Mouse (Mus musculus): ENCODE measurements at regions not wholly inside any gene's neighbourhood (a gene's known extent, or its start where the extent isn't known, plus 50 kb on each side); places are given as distances from the start of the nearest gene placed in this dataset.
A peak's percentile ranks its signal among the peaks of the same experiment; 100 is the strongest.

DNA sequence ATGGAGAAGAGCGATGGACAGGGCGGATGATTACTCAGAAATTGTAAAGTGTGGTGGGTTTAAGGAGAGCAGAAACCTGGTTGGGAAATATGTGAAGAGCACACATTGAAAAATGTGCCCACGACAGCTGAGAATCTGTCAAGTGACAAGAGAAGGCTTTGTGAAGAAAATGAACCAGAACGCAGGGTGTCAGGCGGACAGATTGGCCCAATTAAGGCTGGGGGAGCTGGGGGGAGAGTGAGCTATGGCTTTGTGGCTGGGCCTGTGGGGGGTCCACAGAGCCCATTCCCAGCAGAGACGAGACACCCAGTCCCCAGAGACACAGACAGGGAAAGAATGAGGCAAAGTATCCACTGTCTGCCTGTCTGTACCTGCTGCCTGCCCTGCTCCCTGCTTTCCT, 153.3 kb downstream of the Shq1 start:
- no peak for DNase-seq (ENCODE audit: low spot score)

DNA sequence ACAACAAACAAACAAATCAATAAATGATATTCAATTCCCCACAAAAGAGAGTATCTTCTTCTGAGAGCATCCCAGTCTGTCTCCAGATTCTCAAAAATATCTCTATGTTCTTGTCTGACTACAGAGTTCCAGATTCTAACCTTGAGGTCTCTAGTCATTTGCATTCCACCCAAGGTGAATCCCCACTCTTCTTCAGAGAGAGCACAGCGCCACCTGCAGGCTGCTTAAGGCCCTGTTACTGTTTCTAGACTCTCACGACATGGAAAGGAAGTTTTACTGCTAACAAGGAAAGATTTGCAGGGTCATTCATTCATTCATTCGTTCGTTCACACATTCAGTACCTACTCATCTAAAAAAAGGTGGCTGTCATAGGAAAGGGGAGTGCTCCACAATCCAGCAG, 158.3 kb downstream of the Shq1 start:
- DNase-seq (ENCODE audit: low spot score) = no peak

DNA sequence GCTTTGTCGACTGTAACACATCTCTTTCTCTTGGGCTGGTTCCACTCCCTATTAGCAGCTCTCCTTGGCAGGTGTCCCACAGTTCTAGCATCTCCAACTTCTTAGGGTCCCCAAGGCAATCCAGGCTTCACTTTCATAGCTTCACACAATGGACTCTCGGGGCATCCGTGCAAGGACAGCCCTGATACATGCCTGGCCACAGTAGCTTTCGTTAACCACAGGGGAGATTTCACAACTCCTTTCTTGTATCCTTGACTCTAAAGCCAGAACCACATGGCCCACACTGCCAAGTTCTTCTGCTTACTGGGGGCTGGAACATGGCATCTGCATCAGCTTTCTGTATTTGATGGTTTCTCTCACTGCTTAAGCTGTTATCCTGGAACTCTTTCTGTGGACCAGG, 160.3 kb downstream of the Shq1 start:
- DNase-seq (ENCODE audit: low spot score) = no peak

DNA sequence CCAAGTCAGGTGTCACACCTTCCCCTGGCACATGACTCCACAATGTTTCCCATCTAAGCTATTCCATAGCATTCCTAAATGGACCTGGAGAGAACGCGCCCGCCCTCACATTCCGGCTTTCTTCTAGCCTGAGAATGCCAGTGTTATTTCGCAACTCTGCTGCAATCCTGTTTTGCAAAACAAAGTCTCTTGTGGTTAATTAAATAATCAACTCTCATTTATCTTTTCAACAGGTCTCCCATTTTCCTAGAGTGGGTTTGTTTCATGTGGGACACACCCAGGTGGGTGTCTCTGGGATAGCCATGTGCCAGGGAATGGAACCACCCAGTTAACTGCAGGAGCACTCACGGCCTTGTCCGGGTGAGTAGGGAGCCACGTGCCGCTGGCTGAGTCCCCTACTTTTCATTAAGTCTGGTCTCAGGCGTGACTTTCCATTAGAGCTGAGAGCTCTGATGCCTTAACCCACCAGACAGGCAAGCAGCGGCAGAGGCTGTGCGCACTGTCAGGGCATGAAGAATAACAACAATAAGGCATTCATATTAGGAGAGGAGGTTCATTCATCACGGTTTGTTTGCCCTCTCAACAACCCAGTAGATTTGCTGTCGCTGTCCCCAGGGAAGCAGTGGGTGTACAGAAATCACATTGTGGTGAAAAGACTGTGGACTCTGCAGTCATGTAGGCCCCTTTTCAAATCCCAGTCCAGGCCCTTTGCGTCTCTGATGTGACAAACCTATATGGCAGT, 165.3 kb downstream of the Shq1 start:
- DNase-seq (ENCODE audit: low spot score) = no peak

DNA sequence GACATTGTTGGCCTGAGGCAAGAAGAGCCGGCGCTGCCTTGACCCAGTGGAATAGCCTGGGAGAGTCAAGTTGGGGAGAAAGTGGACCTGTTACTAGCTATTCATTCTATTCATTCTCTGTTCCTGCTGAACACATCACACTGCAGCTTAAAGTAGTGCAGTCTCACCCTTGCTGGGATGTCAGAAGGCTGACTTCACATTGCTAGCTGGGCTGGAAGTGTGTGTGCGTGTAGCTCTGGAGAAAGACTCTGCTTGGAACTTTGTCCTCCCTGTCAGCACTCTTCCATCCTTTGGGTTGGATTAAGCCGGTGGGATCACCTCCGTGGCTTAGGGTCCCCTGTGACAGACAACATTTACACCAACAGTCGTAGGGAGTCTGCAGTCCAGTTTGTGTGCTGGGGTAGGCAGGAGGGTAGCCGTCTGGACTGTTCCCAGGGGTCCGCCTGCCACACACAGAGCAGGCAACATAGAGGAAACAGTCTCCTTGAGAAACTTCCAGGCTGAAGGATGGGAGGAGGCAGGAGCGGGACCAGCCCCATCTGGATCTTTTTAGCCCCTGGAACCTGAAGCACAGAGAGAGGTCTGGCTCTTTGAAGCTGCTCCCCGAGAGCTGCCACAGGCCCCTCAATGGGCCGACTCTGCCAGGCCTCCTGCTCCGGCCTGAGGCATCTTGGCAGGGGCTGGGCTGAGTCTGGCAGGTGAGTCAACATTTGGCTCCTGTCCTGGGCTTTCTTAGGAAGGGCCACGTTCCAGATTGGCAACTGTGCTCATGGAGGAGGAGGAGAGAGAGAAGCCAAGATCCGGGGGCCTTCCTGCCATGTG, 167.8 kb downstream of the Shq1 start:
- peak; percentile 25 for DNase-seq (ENCODE audit: low spot score)

DNA sequence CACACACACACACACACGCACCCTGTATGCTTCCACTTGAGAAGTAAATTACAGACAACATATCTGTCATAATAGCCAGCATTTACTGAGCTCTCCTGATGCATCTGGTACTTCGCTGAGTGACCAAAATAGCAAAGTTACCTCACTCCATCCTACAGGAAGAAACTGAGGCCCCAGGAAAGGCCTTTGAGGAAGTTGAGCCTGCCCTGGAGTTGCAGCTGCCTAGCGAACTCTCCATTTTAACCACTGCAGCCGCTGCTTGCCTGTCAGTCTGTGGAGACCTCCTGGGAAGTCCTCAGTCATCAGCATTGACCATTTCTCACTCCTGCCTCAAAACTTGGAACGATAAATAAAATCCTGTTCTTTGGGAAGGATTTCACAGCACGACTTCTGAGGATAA, 168.8 kb downstream of the Shq1 start:
- no peak for DNase-seq (ENCODE audit: low spot score)

DNA sequence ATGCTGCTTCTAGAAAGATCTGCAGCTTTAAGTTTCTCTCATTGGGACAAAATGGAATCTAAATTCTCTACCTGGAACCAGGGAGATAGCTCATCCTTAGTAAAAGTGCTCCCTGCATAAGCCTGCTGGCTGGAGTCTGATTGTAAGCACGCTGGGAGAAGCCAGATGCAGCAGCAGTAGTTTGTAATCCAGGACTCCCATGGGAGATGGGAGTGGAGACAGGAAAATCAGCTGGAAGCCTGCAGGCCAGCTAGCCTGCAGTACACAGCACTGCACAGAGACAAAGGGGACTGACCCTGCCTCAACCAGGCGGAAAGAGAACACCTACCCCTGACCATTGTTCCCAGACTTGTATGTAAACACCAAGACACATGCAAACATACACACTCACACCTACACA, 170.2 kb downstream of the Shq1 start:
- DNase-seq (ENCODE audit: low spot score) = no peak

DNA sequence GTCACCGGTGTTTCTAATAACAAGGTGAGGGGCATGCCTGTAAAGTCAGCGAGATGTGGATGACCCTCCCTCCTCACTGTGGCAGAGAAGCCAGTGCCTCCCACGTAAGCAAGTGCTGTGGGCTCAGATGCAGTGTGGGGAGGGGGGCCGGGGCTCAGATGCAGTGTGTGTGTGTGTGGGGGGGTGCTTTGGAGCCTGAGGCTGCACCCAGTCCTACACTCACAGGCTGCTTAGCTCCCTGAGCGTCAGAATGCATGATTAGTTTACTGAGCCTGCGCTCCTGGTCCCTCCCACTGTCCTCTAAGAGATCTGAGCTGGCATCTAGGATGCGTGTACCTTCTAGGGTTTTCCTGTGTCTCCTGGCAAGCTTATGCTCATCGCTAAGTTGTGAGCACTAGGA, 170.9 kb downstream of the Shq1 start:
- DNase-seq (ENCODE audit: low spot score) = no peak

DNA sequence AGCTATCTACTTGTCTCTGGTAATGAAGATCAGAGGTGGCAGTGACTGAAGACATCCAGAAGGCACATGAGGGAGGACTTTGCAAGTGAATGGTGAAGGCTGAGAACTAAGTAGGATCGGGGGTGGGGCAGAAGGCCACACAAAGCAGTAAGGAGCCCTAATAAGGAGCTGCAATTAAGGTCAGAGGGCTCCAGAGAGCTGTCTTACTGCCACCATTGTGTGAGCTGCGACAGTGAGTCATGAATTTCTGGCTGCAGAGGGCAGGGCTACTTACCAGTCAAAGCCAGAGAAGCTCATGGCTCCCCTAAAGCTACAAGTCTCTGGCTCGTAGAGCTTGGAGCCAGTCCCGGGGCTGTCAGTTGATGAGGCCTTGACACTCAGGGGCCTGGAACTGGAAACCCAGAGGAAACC, 172.1 kb downstream of the Shq1 start:
- DNase-seq (ENCODE audit: low spot score) = no peak

DNA sequence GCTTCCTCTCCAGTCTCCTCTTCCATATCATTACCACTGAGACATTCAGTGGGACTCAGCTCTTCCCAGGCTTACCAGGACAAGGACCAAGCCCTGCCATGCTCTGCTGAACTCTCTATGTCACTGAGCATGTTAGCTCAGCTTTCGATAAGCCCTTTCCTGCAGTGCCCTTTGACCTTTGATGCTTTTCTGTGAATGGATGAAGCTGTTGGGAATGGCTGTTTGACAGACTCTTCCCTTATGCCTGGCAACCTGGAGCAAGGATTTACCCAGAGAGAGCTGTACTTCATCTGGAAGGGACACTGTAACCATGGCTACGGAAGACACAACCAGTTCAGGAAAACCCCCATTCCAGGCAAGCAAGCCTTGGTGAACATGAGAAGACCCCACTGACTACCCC, 172.8 kb downstream of the Shq1 start:
- no peak for DNase-seq (ENCODE audit: low spot score)

DNA sequence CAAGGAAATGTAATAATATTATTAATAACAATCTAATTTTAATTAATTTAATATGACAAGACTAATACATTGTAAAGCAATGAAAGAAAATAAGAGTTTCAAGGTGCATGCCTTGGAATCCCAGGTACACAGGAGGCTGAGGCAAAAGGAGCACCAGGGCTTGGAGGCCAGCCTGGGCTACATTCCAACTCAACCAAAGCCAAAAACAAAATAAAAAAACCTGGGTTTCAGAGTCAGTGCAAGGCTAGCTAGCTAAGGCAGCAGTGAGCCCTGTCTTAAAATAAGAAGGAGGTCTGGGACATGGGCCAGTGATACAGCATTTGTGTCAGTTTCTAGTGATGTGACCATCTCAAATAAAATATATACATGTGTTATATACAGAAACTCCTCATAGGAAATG, 174.8 kb downstream of the Shq1 start:
- no peak for DNase-seq (ENCODE audit: low spot score)

DNA sequence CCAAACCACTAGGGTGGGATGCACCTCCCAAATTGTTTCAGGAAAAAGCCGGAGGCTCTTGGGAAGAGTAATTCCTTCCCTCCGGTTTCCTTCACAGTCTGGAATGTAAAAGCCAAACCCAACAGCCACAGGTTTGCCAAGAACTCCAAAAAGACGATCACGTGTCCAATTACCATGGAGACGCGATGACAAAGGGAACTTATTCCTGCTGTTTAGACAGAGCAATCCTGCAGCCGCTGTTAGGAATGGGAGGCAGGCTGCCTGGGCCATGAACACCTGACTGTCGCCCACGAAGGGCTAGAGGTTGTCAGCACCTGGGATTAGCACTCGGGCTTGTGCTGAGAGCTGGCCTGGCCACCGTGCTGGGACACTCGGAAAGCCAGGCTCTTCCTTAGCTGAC, 175.8 kb downstream of the Shq1 start:
- peak; percentile 23 for DNase-seq (ENCODE audit: low spot score)

DNA sequence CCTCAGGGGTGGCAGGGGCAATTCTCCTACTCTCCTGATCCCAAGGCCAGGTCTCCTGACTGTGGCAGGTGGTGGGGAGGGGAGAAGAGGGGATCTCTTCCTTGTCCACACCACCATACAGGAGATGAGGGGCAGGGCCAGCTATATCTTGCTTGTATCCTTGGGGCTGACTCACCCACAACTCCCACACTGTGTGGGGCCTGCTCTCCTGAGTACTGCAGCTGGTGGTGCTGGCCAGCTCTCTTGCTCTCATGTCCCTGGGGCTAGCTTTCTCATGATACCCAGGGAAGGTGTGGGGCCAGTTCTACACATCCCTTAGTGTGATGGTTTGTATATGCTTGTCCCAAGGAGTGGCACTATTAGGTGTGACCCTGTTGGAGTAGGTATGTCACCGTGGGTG, 177.4 kb downstream of the Shq1 start:
- DNase-seq (ENCODE audit: low spot score) = no peak

DNA sequence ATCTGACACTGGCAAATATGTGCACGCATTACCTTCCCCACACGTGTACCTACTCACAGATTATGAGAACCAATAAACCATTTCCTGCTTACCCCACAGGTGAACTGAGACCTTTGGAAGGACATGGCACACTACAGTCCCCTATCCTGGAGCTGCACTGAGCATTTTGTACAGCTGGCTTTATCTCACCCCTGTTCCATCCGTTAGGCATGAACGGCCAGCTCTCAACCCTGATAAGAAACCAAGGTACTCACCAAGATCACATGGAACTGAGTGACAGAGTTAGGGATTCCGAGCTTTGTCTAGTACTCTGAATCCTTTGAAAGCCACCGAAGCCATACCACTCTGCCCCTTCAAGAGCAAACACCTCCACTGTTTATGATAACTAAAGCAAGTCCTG, 179.1 kb downstream of the Shq1 start:
- no peak for DNase-seq (ENCODE audit: low spot score)

DNA sequence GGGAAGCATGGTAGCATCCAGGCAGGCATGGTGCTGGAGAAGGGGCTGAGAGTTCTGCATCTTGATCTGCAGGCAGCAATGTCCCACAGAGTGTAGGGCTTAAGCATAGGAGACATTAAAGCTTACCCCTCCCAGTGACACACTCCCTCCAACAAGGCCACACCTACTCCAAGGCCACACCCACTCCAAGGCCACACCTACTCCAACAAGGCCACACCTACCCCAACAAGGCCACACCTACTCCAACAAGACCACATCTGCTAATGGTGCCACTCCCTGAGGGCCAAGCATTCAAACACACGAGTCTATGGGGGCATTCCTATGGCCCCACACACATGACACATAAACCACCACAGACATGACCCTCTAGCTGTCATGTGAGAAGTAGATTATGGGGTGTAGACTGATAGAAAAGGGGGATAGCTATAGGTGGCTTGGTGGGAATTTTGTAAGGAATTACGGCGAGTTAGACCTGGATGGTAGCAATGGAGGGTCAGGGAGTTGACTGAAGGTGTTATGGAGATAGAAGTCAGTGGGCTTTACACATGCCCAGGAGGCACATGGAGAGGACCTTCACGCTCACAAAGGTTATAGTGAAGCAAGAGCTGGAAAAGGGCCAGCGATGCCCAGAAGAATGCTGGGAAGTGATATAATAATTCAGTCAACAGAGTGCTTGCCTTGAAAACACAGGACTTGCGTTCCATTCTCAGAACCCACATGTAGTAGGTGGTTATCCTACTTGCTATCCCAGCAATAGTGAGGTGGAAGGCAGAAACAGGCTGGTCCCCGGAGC, 179.8 kb downstream of the Shq1 start:
- DNase-seq (ENCODE audit: low spot score) = no peak

DNA sequence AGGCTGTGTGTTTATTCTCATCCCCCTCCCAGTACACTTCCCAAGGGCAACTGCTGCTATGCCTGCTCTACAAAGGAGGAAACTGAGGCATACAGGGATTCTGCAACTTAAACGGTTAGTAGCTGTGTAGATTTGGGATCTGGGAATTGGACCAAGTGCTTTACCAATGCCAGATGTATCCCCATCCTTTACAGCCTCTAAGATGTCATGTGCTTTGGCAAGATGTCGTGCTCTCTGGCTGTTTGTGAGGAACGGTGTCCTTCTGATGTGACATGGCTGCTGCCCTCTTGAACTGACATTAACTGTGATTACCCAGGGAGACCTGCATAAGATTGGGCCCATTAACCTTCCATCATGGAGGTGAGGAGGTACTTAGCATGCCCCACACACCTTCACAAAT, 187.1 kb downstream of the Shq1 start:
- no peak for DNase-seq (ENCODE audit: low spot score)

DNA sequence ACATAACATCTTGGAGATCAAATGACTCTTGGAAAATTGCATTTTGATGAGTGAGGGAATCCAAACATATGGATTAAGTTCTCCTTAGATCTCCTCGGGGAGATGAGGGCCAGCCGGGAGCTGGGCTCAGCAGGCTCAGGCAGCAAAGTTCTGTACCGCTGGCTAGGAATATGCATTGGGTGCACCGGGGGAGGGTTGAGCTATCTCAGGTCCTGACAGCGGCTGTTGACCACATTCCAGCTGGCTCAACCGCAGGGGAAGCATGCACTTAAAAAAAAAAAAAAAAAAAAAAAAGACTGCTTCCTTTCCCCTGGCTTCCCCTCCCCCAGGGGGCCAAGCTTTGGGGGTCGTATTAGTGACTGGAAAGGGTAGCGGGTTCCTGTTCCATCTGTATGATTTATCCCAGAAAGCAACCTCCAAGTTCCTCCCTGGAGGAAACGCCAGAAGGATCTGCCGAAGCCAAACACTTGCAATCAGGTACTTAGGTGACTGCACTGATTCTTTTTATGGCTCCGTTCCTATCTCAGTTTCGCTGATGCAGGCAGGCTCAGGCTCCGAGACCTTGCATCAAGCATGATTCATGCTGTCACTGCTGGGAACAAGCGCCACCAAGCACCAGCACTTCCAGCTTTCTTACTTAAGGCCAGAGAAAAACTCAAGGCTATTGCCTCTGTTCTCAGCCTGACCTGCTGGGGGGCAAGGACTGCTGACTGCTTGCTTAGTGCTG, 187.7 kb downstream of the Shq1 start:
- DNase-seq (ENCODE audit: low spot score) = no peak

DNA sequence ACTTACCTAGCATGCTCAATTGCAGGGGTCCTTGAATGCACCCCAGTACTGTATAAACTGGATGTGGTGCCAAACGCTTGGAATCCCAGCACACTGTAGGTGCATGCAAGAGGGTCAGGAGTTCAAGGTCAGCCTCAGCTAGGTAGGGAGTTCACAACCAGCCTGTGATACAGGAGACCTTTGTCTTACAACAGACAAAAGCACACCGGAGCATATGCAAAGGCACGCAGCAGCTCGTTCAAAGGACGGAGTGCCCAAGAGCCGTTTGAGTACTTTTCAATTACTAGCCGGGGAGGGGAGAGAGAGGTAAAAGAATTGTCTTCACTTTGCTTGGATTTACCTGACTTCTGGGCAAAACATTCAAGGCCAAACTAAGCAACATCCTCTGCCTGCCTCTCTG, 188.4 kb downstream of the Shq1 start:
- no peak for DNase-seq (ENCODE audit: low spot score)

DNA sequence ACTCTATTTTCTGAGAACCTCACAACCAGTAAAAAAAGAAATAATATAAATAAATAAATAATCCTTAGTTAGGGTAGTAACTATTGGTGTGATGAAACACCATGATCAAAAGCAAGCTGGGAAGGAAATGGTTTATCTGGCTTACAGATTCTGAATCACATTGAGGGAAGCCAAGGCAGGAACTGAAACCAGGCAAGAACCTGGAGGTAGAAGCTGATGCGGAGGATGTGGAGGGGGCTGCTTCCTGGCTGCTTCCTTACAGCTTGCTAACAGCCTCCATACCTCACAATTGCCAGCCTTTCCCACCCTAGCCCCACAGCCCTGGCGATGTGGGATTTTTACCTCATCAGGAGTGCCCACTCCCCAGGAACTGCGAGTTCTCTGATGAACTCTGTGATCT, 190.4 kb downstream of the Shq1 start:
- no peak for DNase-seq (ENCODE audit: low spot score)

DNA sequence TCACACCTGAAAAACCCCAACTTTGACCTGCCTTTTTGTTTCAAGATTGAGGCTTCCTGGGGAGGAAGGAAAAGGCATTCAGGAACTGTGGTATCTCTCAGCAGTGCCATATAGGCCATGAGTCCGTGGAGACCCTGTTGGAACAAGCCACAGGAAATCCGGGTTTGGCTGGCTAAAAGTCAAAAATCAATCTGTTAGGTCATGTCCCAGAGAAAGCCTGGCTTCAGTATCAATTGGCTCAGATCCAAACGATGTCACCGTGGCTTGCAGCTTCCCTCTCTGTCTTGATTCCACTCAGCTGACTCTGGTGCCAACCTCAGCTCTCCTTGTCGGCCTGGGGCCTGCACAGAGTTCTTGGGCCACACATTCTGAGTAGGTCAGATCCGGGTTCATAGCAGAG, 191.1 kb downstream of the Shq1 start:
- no peak for DNase-seq (ENCODE audit: low spot score)

DNA sequence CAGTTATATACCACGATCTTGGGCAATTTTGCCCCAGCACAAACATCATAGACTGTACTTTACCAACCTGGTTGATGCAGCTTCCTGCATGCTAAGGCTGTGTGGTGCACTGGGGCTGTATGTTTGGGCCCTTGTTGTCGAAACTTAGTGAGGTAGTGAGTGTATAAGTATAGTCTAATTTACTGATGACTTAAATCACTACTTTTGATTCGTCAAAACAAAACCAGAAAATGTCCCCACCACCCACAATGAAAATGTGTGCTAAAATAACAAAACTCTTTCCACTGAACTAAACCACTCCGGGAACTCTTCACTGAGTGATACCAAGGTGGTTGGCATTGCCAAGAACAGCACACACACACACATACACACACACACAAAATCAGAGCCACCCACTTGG, 191.5 kb downstream of the Shq1 start:
- DNase-seq (ENCODE audit: low spot score) = no peak
